Mouse (Mus musculus) 416B (cell line): ENCODE measurements around the gene Draxin.

ENCODE experiments used
- DNase-seq: peaks from one replicate; pipeline ENCODE4 v3.0.0; 2011; ENCODE audit warnings: low read depth

Gene Draxin

DNA sequence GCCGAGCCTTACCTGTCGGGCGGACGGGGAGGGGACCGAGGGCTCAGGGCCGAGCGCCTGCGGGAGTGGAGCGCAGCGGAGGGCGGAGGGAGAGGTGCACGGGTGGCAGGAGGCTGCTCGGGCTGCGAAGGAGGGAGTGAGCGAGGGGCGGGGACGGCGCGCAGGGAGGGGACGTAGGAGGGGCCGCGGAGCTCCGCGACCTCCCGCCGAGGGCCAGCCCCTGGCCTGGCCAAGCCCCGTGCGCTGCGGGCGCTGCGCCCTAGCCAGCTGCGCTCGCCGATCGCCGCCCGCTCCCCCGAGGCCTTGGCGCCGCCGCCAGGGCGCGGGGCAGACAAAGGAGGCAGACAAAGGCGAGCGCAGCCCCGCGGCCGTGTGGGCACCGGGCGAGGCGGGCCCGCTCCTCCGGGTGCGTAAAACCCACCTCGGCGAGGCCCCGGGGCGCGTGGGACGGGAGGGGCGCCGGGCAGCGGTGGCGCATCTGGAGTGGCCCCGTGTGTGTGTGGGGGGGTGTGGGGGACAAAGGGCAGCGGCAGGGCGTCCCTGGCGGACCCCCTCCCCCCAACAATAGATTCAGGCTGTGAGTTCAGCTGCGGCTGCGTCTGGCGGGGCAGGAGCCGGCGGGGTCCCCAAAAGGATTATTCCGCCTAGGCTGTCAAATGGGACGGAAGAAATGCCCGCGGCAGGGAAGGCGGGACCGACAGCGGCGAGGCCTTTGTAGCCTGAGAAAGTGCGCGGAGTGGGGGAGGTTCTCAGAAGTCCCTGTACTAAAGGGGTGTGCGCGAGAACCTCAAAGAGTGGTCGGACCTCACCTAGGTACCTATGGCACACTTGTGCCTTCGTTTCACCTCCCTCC lies at the start of gene Draxin:
Gene Draxin, minus strand, starts transcription at position 138 of the 853 bp plus-strand sequence.
- no peak for DNase-seq

DNA sequence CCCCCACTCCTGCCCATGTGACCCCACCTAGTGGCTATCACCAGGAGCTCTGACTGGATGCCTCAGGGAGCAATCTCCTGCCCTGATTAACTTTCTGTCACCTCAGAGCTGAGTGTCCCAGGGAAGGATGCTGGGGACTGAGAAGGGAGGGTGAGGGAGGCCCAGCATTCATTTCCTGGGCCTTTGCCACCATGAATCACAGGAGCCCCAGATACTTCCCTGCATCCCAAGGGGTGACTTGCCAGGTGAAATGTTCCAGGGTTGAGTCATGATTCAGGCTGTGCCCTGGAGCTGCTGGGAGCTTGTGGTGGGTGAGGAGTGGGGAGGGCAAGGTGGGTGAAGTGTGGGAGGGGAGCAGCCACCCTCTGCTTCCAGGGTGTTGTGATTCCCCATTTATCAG lies 47.2 kb upstream of the Draxin start:
- no peak for DNase-seq

DNA sequence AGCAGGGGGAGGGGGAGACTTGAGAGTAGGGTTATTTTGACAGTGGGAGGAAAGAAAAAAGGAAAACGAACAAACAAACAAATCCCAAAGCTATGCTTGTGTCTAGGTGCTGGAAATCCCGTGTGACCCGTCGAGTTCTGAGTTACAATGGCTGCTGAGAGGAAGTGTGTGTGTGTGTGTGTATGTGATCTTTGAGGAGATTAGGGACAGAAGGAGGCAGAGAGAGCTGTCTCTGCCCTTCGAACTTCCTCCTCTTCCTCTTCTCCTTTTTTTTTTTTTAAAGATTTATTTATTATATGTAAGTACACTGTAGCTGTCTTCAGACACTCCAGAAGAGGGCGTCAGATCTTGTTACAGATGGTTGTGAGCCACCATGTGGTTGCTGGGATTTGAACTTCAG lies 46.1 kb upstream of the Draxin start:
- peak; percentile 55 for DNase-seq

DNA sequence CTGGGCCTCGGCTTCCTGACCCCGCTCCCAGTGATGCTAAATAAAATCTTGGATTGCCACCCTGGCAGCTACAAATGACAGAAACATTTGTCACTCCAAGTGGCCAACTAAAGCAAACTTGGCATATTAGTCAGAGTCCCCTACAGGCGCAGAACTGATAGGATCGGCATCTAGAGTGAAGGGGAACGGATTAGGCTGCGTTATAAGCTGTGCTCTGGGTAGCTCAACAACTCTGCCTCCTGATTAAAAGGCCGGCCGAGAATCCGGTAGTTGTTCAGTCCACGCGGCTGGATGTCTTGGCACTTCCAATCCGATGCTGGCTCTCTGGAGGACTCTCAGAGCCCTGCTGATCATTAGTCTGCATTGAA lies 44.0 kb upstream of the Draxin start:
- no peak for DNase-seq

DNA sequence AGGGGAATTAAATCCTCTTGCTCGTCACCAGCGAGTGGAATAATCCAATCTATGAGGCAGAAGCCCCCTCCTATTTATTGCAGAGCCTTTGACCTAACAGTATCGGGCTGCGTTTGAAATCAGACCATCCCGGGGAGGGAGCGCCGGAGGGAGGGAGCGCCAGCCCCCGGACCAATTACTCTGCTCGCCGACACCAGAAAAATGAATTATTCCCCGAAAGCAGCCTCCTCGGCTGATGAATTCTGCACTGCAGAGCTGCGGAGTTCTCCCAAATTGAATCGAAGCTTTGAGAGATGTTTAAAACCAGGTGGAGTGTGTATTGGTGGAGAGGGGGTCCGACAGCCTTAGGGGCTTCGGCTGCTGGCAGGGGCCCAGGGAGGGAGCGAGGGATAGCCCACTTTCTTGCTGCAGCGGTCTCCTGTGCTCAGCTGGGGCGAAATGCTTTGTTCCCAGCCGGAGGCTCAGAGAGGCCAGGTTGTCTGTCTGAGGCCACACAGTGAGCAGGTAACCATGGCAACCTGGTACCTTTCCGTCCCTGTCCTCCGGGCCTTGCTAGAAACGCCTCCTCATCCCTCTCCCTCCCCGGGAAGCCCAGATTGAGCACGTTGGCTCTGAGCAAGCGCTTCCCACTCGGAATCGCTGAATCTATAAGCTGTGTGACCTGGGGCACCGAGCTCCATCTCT lies 43.5 kb upstream of the Draxin start:
- DNase-seq, result no peak

DNA sequence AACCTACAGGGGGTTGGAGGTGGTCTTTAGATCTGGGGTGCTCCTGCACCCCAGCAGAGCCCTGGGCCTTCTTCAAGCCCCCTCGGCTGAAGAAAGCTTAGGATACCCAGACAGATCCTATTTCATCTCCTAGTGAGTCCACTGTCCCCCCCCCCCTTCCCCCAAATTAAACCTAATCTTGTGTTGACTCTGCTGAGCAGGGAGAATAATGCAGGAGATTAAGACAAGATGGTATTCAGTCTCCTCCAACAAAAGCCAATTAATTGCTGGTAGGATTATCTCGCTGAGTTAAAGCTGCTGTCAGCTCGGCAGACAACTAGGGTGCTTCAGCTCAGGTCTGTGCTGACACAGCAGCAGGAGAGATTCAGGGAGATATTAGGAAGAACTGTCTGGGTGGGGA lies 40.8 kb upstream of the Draxin start:
- no peak for DNase-seq

DNA sequence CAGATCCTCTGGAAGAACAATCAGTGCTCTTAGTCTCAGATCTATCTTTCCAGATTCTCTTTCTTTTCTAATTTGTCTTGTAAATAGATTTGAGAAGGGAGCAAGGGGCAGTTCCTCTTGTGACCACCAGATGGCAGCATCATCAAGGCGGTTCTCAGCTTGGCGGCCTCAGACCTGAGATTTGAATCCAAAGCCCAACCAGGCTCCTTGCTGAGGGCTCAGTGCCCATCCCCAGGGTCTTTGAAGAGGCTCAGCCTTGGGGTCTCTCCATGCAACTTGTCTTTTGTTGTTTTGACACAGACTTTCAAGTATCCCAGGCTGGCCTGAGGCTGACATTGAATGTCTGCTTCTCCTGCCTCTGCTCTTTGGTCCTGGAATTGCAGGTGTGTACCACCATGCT lies 40.3 kb upstream of the Draxin start:
- peak; percentile 73 for DNase-seq

DNA sequence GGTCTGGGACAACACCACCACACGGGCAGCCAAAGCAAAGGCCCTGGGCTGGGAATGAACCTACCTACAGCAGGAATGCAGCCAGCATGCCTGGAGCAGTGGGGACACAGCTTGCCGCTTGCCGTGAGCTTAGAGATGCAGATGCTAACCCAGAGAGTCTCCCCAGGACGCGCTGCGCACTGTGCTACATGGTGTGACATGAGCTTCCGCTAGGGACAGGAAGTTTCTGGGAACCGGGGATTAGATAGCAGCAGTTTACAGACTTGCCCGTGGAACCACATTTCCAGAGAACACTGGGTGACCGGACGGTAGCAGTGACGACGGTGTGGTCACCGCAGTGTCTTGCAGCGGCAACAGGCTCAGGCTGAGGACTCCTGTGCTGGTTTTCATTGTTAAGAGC lies 39.1 kb upstream of the Draxin start:
- DNase-seq, result peak; percentile 86

DNA sequence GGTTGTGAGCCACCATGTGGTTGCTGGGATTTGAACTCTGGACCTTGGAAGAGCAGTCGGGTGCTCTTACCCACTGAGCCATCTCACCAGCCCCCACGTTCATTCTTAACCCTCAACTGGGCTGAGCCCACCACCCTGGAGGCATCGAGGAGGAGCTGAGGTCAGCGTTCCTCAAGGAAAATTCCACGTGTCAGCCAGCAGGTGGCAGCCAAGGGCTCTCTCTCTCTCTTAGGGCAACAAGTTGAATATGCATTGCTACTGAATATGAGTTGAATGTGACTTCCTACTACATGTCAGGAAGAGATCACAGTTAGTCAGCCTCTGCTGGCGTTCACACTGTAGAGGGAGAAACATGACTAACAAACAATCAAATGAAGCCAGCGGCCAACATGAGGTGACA lies 37.8 kb upstream of the Draxin start:
- DNase-seq, result peak; percentile 93

DNA sequence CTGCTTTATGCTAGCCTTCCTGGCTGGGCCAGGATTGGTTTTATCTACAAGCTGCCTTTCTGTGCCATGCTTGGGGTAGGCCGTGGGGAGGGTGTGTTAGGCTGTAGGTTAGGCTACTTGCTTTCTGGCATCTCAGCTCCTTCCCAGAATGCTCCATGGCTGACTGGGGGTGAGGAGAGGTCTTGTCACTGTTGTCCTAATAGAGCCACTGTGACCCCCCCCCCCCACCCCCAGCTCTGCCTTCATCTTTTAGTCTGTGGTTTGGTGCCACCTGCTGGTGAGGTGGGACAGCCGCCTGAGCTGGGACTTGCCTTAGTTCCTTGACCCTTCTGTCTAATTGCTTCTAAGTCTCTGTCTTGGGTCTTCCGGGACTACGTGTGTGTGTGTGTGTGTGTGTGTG lies 36.5 kb upstream of the Draxin start:
- DNase-seq, result peak; percentile 72

DNA sequence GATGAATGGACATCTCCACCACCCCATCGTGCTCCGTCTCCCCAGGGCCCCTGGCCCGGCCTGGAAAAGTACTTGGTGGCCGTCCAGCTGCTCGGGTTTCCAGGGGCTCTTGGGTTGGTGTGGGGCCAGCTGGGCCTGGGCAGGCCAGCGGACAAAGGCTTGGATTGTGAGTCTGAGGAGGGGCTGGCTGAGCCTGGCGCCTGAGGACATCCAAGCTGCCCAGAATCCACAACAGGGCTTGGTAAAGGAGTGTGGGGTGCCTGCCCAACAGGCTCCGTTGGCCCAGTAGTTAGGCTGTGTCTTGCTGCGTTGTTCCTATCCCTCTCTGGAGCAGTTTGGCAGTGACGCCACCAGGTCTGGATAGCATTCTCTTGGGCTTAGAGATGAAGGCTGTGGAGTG lies 35.9 kb upstream of the Draxin start:
- DNase-seq, result no peak

DNA sequence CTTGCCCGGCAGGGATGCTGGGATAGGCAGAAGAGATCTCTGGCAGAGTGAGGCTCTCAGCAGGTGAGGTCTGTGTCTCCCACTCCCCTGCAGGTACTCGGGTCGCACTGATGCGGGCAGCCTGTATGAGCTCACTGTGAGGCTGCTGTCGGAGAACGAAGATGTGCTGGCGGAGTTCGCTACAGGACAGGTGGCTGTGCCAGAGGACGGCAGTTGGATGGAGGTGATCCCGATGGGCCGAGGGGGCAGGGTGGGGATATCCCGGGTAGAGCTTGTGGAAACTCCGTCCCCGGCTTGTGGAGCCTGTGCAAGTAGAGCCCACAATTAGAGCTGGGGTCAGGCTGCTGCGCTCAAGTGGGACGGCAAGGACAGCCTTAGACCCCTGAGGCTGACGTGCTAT lies 35.1 kb upstream of the Draxin start:
- DNase-seq, result no peak

DNA sequence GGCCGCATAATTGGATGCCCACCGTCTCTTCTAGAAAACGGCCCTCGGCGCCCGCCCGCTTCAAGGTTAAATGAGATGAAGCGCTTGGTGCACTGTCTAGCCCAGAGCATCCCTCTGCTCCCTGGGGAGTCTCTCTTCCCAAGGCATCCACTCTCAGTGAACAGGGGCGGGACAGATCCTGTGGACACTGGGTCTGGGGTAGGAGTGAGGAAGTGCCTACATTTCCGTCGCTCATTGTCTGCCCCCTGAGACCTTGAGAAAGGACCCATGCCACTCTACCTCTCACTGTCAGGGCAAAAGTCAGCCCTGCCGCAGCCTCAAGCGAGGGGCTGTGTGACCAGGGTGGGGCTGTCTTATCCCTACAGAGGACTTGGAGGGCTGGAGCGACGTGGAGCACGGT lies 34.0 kb upstream of the Draxin start:
- no peak for DNase-seq

DNA sequence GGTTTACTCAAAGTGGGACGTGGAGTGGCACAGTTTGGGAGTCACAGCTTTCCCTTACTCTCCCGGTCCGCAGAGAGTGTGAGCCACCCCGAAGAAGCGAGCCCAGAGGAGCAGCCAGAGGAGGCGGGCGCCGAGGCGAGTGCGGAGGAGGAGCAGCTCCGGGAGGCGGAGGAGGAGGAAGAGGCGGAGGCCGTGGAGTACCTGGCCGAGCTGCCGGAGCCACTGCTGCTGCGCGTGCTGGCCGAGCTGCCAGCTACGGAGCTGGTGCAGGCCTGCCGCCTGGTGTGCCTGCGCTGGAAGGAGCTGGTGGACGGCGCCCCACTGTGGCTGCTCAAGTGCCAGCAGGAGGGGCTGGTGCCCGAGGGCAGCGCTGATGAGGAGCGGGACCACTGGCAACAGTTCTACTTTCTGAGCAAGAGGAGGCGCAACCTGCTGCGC lies 33.5 kb upstream of the Draxin start:
- DNase-seq, result peak; percentile 85

DNA sequence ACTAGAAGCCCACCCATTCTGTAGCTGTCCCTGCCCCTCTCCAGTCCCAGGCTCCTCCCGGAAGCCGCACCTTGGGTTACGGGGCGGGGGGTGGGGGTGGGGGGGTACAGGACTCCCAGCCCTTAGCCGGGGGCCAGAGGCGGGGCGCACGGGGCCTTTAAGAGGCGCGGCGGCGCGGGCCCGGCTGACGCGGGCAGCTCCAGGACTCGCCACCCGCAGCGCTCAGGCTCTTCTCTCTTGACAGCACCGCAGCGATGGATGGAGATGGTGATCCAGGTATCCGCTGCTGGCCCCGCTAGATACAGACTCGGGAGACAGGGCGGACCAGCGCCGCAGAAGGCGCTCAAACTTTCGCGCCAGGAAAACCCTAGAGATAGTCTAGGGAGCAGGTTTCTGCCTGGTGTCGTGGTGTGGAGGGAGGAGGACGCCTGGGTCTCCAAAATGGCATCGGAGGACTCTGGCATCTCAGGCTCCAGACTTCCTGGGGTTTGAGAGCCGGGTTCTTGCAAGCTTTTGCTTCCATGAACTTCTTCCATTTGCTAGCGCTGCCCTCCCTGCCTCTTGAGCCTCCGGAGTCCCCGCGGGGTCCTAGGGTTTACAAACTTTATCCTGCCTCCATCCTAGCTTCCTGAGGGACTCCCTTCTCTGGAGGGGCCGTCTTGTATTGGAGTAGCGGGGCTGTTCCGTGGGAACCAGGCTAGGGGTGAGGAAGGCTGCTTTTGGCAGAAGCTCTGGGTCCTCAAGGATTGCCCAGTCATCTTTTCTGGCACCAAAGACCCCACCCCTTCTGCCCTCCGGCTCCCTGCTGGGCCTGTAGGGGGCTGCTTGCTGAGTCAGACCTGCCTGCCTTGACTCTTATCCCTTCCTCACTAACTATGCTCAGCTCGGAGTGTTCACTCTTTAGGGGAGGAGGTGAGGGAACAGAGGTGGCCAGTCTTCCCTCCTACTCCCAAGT lies 30.2 kb upstream of the Draxin start, which contains the start of the genes Fbxo44 and Fbxo2:
Gene Fbxo44, minus strand, starts transcription at position 47 of the 955 bp plus-strand sequence.
Gene Fbxo2, plus strand, starts transcription at position 186 of the 955 bp plus-strand sequence.
- no peak for DNase-seq

DNA sequence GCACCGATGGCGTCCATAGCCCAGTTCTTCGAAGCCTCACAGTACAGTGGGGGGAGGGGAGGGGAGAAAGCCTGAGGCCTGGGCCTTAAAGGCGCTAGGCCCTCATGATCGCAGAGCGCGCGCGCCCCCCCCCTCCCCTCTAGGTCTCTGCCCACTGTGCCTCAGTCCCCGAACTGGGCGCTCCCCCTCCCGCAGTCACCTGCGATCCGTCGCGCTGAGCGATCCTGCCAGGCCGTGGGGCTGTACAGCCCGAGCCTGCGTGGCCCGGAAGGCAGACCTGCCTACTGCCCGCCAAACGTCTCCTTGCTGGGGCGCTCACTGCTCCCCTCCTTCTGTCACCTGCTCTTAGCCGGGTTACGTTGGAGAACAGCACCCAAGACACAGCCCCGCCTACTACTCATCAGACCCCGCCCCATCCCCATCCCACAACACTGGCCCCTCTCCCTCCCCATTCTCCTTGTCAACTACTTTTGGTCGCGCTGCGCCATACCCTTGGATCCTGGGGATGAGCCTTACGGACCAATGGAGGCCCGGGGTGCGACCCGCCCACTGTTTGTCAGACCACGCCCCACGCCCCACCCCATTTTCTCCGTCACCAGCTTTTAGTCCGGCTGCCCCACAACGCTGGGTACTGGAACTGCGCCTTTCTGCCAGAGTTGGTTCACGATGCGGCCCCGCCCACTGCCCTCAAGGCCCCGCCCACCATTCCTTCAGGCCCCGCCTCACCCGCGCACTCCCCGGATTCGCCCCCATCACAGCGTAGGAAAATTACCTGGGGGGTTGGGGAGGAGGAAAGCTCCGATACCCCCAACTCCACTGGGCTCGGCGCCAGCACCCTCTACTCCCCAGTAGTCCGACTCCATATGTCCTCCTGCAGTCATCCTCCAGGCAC lies 29.3 kb upstream of the Draxin start:
- DNase-seq, result peak; percentile 98

DNA sequence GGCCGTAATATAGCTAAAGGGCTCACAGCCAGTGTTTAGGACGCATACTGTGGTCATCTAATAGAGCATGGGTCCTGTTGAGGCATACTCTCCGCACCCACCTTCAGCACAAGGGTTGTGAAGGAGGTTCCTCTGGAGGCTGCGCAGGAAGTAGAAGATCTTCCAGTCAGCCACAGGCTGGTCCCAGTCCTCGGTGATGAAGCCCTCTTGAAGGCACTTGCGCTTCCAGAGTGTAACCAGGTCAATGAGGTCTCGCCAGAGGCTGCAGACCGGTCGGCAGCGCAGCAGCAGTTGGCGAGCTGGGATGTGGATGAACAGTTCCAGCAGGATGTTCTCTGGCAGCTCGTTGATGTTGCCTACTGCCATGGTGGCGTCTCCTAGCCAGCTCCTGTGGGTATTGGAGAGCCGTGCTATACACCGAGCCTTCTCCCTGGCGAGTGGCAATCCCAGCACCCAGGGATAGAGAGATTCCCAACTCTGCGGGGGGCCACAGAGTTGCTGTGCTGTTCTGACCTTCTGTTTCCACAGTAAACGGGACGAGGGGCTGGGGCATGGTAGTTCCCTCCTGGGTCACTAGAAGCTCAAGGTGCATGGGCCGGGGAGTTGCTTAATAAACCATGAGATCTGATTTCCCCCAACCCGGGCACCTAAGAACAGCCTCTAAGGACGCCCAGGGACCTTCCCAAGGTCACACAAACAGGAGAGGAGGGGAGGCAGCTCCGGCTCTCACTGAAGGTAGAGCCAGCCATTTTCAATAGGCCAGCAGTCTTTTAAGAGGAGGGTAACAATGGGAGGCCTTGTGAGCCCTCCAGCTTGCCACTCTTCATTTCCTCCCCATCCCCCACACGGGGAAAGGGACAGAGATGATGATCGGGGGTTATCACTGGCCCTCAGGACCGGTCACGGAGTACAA lies 28.2 kb upstream of the Draxin start:
- no peak for DNase-seq

DNA sequence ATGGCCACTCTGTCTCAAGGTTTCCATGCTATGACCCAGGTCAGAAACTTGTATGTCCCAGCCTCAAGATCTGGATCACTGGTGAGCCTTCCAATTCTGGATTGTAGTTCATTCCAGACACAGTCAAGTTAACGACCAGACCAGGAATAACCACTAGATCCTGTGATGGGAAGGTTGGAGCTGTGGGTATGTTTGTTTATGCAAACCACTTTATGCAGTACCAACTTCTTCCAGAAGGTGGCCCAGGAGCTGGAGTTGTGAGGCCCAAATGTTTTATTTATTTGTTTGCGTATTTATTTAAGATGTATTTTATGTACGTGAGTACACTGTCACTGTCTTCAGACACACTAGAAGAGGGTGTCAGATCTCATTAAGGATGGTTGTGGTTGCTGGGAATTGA lies 24.5 kb upstream of the Draxin start:
- peak; percentile 59 for DNase-seq

DNA sequence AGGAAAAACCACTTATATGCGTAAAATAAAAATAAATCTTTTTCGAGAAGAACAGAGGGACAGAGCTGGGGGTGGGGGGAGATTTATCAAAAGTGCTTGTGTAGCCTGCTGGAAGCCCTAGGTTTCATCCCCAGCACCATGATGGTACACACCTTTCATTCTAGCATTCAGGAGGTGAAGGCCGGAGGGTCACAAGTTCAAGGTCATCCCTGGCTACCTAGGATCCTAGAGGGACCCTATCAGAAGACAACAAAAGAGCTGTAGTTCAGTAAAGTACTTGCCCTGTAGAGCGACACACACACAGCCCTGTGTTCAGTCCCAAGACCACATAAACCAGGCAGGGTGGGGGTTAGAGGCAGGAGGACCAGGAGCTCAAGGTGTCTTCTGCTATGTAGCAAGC lies 23.5 kb upstream of the Draxin start:
- DNase-seq, result no peak

DNA sequence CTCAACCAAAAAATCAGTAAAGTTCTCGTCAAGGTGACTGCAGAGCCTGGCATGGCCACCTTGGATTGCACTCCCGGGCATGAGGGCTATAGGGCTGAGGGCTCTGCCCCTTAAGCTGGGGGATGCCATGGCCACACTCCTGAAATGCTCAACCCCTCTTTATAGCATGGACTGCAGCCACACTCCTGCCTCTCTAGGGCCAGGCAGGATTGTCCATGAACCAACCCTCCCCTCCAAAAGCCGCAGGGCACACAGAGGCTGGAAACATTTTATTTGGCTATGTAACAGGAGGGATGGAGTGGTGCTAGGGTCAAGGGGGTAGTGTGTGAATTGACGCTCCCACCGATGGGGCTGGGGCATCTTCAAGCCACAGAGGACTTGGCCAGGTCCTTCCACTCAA lies 22.0 kb upstream of the Draxin start:
- DNase-seq, result no peak
